Mouse (Mus musculus) midbrain, embryonic 13.5 days (tissue): ENCODE measurements around the gene Zdhhc15. TPM values are rescaled to one million over a fixed set of nuclear protein-coding genes. Genes with fewer than 3 reads are reported as not detected.

ENCODE experiments used
- ATAC-seq: fragments of 200-750 bp; cut with Nextera tagmentation; 2 replicates; pipeline ENCODE4 v1.8.0; 2017; ENCODE audit warnings: mild to moderate bottlenecking, moderate TSS enrichment, moderate library complexity
- H3K27ac ChIP-seq: fragments of 300-500 bp; sonication (generic); 2 replicates; pipeline ENCODE4 v1.5.1; 2015; ENCODE audit warnings: inconsistent platforms, mild to moderate bottlenecking, moderate library complexity
- H3K27me3 ChIP-seq: fragments of 300-500 bp; sonication (generic); 2 replicates; pipeline ENCODE4 v1.6.1; 2015; ENCODE audit warnings: mild to moderate bottlenecking, inconsistent platforms
- H3K36me3 ChIP-seq: fragments of 300-500 bp; sonication (generic); 2 replicates; pipeline ENCODE4 v1.6.1; 2015; ENCODE audit warnings: mild to moderate bottlenecking, inconsistent platforms
- H3K4me1 ChIP-seq: fragments of 300-500 bp; sonication (generic); replicated peaks from 2 replicates; pipeline ENCODE4 v1.6.1; 2015; ENCODE audit warnings: inconsistent platforms
- H3K4me2 ChIP-seq: fragments of 300-500 bp; sonication (generic); replicated peaks from 2 replicates; pipeline ENCODE4 v1.6.1; 2015; ENCODE audit warnings: moderate library complexity, mild to moderate bottlenecking, inconsistent platforms
- H3K4me3 ChIP-seq: fragments of 300-500 bp; sonication (generic); replicated peaks from 2 replicates; pipeline ENCODE4 v1.5.1; 2015; ENCODE audit warnings: mild to moderate bottlenecking, inconsistent platforms
- H3K9ac ChIP-seq: fragments of 300-500 bp; sonication (generic); replicated peaks from 2 replicates; pipeline ENCODE4 v1.6.1; 2015; ENCODE audit warnings: mild to moderate bottlenecking, inconsistent platforms
- H3K9me3 ChIP-seq: fragments of 300-500 bp; sonication (generic); 2 replicates; pipeline ENCODE4 v1.6.1; 2016; ENCODE audit warnings: mild to moderate bottlenecking, inconsistent platforms
- WGBS: fragments of 180-500 bp; shearing (Covaris S2); methylation state at CpG from one replicate; pipeline ENCODE4 v1.1.7; 2015; 5-methylcytosine and 5-hydroxymethylcytosine counted together
- polyA plus RNA-seq: library from polyadenylated mRNA; unstranded; fragments of >200 nt; fragmentation: Nextera tagmentation; extraction: Ambion mirVana; gene quantifications from 2 replicates; pipeline ENCODE4 v1.2.1, GENCODE M21; 2015

Gene Zdhhc15
- polyA plus RNA-seq, 1 experiment from 2014 or later, result 5.9 TPM

- no peaks in the 10 kb centered on the region for H3K9me3 ChIP-seq
- ATAC-seq, result no peak
- H3K4me2 ChIP-seq, result no peak overlapping the region
- H3K4me3 ChIP-seq, result no peak overlapping the region
- H3K4me1 ChIP-seq, result no peaks in the 10 kb centered on the region
- H3K36me3 ChIP-seq, result no peaks in the 10 kb centered on the region
- H3K27me3 ChIP-seq, result peaks cover 37% of the 10 kb centered on the region
- H3K9ac ChIP-seq, result no peak overlapping the region
- 75% methylated on average over 4 of the region's 4 CpGs for WGBS
- no peak overlapping the region for H3K27ac ChIP-seq
These were observed 126.8 kb downstream of the Zdhhc15 start for GRCm38 (mm10) chrX:104543919-104544595.

GRCm38 (mm10) chrX:104542635-104543034 is 128.2 kb downstream of the Zdhhc15 start:
- ATAC-seq, result no peak
- WGBS, result 89% methylated on average over 4 of the region's 4 CpGs

GRCm38 (mm10) chrX:104501765-104502164 is 169.1 kb downstream of the Zdhhc15 start:
- Histone ChIP-seq H3K4me3 (no peak overlapping the region), H3K36me3 (0 out of 2 replicates have a peak, but pooled peaks cover under 1% of the 10 kb centered on the region)
- WGBS, result 67% methylated on average over 5 of the region's 5 CpGs

More at GRCm38 (mm10) chrX:104542635-104543034, 128.2 kb downstream of the Zdhhc15 start:
- no peak overlapping the region for H3K9ac ChIP-seq
- H3K27ac ChIP-seq, result no peak overlapping the region
- no peak overlapping the region for H3K4me3 ChIP-seq
- H3K4me2 ChIP-seq, result no peak overlapping the region
- peaks cover 39% of the 10 kb centered on the region for H3K27me3 ChIP-seq
- no peaks in the 10 kb centered on the region for H3K9me3 ChIP-seq
- H3K4me1 ChIP-seq, result no peaks in the 10 kb centered on the region
- no peaks in the 10 kb centered on the region for H3K36me3 ChIP-seq

DNA sequence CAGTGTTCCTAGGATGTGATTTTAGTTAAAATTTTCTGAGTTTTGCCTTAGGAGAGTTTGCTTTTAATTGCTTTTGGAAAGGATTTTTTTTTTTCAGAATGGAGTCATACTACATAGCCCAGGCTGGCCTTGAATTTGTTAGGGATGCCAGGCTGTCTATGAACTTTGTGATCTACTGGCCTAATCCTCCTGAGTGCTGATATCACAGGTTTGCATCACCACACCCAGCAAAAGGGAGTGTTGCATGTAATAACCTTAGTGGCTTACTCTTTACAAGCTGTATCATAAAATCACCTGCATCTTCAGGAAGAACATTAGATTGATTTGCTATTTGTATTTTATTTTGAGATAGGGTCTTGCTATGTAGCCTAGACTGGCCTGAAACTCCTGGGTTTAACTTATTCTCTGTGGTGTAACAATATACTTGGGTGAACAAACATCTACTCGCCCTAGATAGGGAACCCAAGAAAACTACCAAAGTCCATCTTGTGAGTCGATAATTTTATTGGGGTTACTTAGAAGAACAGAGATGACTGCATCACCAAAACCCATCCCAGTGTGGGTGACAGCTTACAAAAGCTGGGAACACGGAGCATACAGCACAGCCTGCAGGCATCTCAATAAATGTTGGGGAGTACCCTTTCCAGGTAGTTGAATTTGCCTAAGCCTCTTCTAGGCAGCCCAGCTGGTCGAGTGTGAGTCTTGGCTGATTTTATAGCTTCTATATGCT is 181.1 kb downstream of the Zdhhc15 start:
- no peak overlapping the region for H3K4me3 ChIP-seq
- no peak overlapping the region for H3K9ac ChIP-seq
- WGBS, result 65% methylated on average over 4 of the region's 4 CpGs
- no peaks in the 10 kb centered on the region for H3K4me1 ChIP-seq
- no peaks in the 10 kb centered on the region for H3K36me3 ChIP-seq
- H3K9me3 ChIP-seq, result no peaks in the 10 kb centered on the region
- no peak overlapping the region for H3K4me2 ChIP-seq
- ATAC-seq, result no peak
- peaks cover 31% of the 10 kb centered on the region for H3K27me3 ChIP-seq
- H3K27ac ChIP-seq, result no peak overlapping the region

More at GRCm38 (mm10) chrX:104501765-104502164, 169.1 kb downstream of the Zdhhc15 start:
- Histone ChIP-seq H3K27me3 (peaks cover 57% of the 10 kb centered on the region), H3K9me3 (no peaks in the 10 kb centered on the region), H3K9ac (no peak overlapping the region), H3K27ac (no peak overlapping the region), H3K4me1 (no peaks in the 10 kb centered on the region), H3K4me2 (no peak overlapping the region)
- ATAC-seq, result no peak

DNA sequence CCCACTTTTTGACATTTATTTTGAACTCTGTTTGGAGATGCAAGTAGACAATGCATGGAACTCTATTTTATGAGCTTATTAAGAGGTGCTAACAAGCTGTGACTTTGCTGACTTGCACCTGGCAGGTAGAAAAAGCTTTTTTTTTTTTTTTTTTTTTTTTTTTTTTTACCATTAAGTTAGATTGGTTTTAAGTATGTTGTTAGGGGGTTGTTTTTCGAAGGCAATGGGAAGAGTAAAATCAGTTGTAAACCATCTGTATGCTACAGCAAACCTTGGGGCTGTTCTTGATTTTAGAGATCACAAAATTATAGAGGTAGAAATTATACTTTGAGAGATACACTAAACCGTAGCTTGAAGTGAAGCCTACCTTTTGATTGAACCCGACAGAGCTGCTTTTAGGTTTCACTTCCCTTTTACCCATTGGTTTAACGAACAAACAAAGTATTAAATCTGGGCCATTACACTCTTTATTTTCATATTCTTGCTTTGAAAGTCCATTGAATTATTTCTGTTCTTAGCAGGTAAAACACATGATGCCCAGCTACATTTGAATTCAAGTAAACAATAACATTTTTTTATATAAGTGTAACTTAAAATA is 181.9 kb downstream of the Zdhhc15 start:
- Histone ChIP-seq H3K9ac (no peak overlapping the region), H3K4me1 (0 out of 2 replicates have a peak, but pooled peaks cover 7% of the 10 kb centered on the region), H3K27me3 (peaks cover 25% of the 10 kb centered on the region), H3K4me3 (no peak overlapping the region), H3K36me3 (no peaks in the 10 kb centered on the region), H3K9me3 (no peaks in the 10 kb centered on the region), H3K27ac (no peak overlapping the region), H3K4me2 (no peak overlapping the region)
- ATAC-seq, result no peak
- WGBS, result 86% methylated on average over 4 of the region's 4 CpGs

- Histone ChIP-seq H3K9ac (no peak overlapping the region), H3K4me1 (0 out of 2 replicates have a peak, but pooled peaks cover 7% of the 10 kb centered on the region), H3K36me3 (no peaks in the 10 kb centered on the region), H3K9me3 (no peaks in the 10 kb centered on the region), H3K4me3 (no peak overlapping the region), H3K27me3 (peaks cover 32% of the 10 kb centered on the region), H3K27ac (no peak overlapping the region), H3K4me2 (no peak overlapping the region)
- no peak for ATAC-seq
- 82% methylated on average over 3 of the region's 3 CpGs for WGBS
These were observed 182.8 kb downstream of the Zdhhc15 start for GRCm38 (mm10) chrX:104488036-104488435.

Other genes with a start within 250 kb of the Zdhhc15 start
- 1.3 and 1.6 TPM in 2 replicates for gene Uprt, start 188.2 kb downstream of the Zdhhc15 start, polyA plus RNA-seq
- 18.8 and 21.2 TPM in 2 replicates for gene Magee2, start 186.2 kb upstream of the Zdhhc15 start, polyA plus RNA-seq